Mouse (Mus musculus) small intestine, adult 2 months (tissue): ENCODE measurements around the gene Pmp22. TPM values are rescaled to one million over a fixed set of nuclear protein-coding genes. Genes with fewer than 3 reads are reported as not detected.

ENCODE experiments used
- H3K27ac ChIP-seq: fragments of 200-500 bp; 2 replicates; pipeline ENCODE4 v1.5.1; 2012; ENCODE audit warnings: low read depth, low read length, control low read depth, inconsistent platforms; ENCODE audit not compliant: insufficient read depth
- H3K27me3 ChIP-seq: fragments of 200-500 bp; 2 replicates; pipeline ENCODE4 v1.6.1; 2012; ENCODE audit warnings: mild to moderate bottlenecking, moderate library complexity, low read length, inconsistent platforms; ENCODE audit not compliant: control insufficient read depth, insufficient read depth
- H3K36me3 ChIP-seq: fragments of 200-500 bp; 2 replicates; pipeline ENCODE4 v1.6.1; 2012; ENCODE audit warnings: mild to moderate bottlenecking, low read length, control low read depth, inconsistent platforms; ENCODE audit not compliant: control insufficient read depth, insufficient read depth
- H3K4me1 ChIP-seq: fragments of 200-500 bp; 2 replicates; pipeline ENCODE4 v1.6.1; 2012; ENCODE audit warnings: low read length, inconsistent platforms, mixed read lengths; ENCODE audit not compliant: control insufficient read depth, insufficient read depth, insufficient read length
- H3K4me3 ChIP-seq: fragments of 200-500 bp; 2 replicates; pipeline ENCODE4 v1.5.1; 2012; ENCODE audit warnings: low read depth, mild to moderate bottlenecking, control low read depth, inconsistent platforms, low read length, moderate library complexity
- CTCF ChIP-seq: fragments of 200-500 bp; IDR thresholded peaks from 2 replicates; pipeline ENCODE4 v1.5.1; 2012; ENCODE audit warnings: low read depth, mild to moderate bottlenecking, control low read depth, inconsistent platforms, low read length, moderate library complexity, mixed read lengths; ENCODE audit not compliant: insufficient replicate concordance, insufficient read length; ENCODE audit errors: extremely low read depth
- POLR2A ChIP-seq: fragments of 200-500 bp; IDR thresholded peaks from 2 replicates; pipeline ENCODE4 v1.6.1; 2012; ENCODE audit warnings: low read depth, mild to moderate bottlenecking, control low read depth, inconsistent platforms, low read length, moderate library complexity
- WGBS: fragments of 180-500 bp; shearing (Covaris S2); methylation state at CpG from one replicate; pipeline ENCODE4 v1.1.7; 2018; 5-methylcytosine and 5-hydroxymethylcytosine counted together
- polyA plus RNA-seq: library from polyadenylated mRNA; depleted of rRNA; stranded (reverse); fragments of >200 nt; gene quantifications from 2 replicates; pipeline ENCODE4 v1.2.3, GENCODE M21; 2012; rRNA removed

The Pmp22 gene
- polyA plus RNA-seq, 1 experiment = 1,148 TPM

DNA sequence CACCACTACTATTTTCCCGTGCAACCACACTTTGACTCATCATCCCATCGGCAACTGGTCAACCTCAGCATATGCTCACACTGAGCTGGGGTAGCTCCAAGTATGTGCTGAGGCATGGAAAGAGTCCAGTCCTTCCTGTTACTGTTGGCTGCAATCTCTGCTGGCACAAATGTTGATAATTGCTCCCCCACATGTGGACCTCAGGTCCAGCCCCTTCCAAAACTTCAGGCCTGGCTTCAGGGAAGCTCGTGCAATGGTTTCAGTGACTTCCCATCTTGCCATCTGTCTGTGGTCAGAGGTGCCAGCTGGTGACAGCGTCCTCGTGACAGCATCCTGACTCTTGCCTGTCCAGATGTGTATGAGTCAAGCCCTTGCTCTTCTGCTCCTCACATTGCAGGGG is 44.8 kb downstream of the Pmp22 start:
- Histone ChIP-seq H3K27me3 (no peaks in the 10 kb centered on the region), H3K4me3 (no peak overlapping the region), H3K36me3 (no peaks in the 10 kb centered on the region), H3K27ac (no peak overlapping the region), H3K4me1 (no peaks in the 10 kb centered on the region)
- TF ChIP-seq CTCF (no peak), POLR2A (no peak)
- 72% methylated on average over 5 of the region's 5 CpGs for WGBS

DNA sequence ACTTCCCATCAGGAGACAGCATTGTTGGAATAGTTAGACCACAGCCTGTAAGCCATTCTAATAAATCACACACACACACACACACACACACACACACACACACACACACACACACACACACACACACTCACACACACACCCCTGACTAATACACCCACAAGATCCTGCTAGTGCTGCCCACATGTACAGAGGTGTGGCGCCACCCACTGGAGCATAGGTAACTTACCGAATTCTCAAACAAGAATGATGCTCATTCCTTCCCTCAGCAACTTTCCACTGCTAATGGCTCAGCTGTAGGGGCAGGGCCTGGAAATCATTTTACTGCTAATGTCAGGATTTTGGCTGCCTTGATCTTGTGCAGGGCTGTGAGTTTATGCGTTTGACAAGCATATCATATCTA is 46.5 kb downstream of the Pmp22 start:
- Histone ChIP-seq H3K27ac (no peak overlapping the region), H3K4me1 (no peaks in the 10 kb centered on the region), H3K27me3 (no peaks in the 10 kb centered on the region), H3K36me3 (no peaks in the 10 kb centered on the region), H3K4me3 (no peak overlapping the region)
- 49% methylated on average over 3 of the region's 3 CpGs for WGBS
- no peak for TF ChIP-seq POLR2A
- no peak for TF ChIP-seq CTCF

DNA sequence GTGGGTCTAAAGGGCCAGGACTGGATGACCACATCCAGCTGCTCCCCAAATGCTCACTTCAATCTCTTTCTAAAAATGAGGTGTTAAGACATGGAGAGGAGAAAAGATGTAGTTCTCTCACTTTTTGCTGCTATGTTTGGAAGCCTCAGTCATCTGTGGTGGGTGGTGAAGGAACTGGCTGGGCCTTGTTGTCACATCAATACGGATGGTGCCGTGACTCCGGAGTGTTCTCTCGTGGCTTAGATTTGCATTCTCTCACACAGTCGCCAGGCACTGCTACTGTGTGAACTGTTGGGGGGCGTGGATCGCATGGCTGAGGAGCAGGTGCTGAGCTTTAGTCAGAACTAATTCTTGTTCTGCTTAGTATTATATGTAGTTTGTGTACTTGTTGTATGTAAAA is 47.6 kb downstream of the Pmp22 start:
- Histone ChIP-seq H3K4me3 (no peak overlapping the region), H3K27me3 (no peaks in the 10 kb centered on the region), H3K27ac (no peak overlapping the region), H3K4me1 (no peaks in the 10 kb centered on the region), H3K36me3 (no peaks in the 10 kb centered on the region)
- 73% methylated on average over 7 of the region's 7 CpGs for WGBS
- TF ChIP-seq POLR2A (no peak), CTCF (no peak)

DNA sequence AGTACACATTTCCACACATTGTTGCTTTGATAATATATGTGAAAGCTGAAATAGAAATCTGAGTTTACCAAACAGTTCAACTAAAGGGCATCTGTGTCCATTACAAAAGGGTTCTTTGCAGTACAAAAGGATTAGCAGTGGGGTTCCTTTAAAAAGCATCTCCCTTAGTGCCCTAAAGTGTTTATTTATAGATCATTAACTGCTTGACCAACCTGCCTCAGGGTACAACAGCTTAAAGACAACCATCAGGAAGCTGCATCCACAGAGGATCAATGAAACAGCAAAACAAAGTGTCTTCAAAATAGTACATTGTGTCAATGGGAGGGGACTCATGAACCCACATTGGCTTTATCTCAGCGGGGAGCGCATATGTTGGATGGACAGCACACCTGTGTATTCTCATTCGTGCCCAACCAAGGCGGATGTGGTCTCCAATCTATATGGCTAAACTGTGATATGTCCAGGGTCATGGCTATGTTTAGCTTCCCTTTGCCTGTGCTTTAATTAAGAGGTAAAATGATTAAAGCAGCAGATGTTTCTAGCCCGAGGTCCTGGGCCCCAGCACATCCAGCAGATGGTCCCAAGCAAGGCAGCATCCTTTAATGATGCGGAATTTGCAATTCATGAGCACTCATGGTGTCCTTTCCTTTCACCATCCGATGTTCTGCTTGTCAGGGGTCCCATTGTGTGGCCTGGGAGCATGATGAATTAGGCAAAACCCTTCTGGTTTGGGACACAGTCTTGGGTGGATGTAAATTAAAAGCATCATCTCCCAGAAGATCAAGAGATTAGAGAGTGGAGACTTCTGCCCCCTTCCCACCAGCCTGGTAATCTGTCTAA is 51.7 kb downstream of the Pmp22 start:
- no peak overlapping the region for H3K4me3 ChIP-seq
- no peaks in the 10 kb centered on the region for H3K36me3 ChIP-seq
- H3K27me3 ChIP-seq = no peaks in the 10 kb centered on the region
- H3K27ac ChIP-seq = no peak overlapping the region
- TF ChIP-seq CTCF (no peak), POLR2A (no peak)
- no peaks in the 10 kb centered on the region for H3K4me1 ChIP-seq
- 72% methylated on average over 7 of the region's 7 CpGs for WGBS

DNA sequence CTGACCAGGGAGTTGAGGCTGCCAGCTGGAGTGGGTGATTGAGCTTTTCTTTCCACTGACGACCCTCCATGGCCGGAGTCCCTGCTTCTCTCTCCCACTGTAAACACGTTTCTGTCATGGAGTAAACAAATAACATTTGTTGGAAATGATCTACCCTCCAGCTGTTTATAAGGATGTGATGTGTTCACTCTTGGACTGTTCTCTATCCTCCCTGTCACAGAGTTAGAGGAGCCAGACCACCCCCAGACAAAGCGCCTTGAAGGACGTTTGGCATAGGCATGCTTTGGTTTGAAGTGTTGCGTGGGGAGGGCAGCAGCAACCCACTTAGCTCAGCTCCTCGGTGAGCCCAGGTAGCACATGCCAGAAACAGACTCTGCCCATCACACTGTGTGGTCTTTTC is 60.0 kb downstream of the Pmp22 start:
- Histone ChIP-seq H3K4me1 (no peaks in the 10 kb centered on the region), H3K4me3 (no peak overlapping the region), H3K27me3 (no peaks in the 10 kb centered on the region), H3K36me3 (no peaks in the 10 kb centered on the region), H3K27ac (no peak overlapping the region)
- TF ChIP-seq POLR2A (no peak), CTCF (no peak)
- 78% methylated on average over 7 of the region's 7 CpGs for WGBS

DNA sequence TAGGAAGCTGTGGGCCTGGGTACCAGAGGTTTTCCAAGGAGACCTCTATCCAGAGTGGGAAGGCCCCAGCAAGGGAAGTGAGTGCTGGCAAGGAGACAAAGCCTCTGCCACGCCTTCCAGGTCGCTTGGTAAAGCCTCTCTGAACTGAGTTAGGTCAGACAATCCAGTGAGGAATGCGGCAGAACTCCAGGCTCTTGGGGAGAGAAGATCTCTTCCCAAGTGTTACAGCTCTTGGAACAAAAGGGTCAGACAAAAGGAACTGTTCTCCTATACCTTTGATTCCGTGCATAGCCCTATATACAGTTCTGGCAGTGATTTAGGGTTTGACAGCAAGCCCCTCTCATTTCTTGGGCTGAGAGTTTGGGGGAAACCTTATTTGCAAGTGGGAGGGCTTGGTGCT is 69.3 kb downstream of the Pmp22 start:
- Histone ChIP-seq H3K36me3 (no peaks in the 10 kb centered on the region), H3K4me3 (no peak overlapping the region), H3K27me3 (no peaks in the 10 kb centered on the region), H3K27ac (no peak overlapping the region), H3K4me1 (no peaks in the 10 kb centered on the region)
- WGBS = 50% methylated on average over 4 of the region's 4 CpGs
- TF ChIP-seq CTCF (no peak), POLR2A (no peak)

DNA sequence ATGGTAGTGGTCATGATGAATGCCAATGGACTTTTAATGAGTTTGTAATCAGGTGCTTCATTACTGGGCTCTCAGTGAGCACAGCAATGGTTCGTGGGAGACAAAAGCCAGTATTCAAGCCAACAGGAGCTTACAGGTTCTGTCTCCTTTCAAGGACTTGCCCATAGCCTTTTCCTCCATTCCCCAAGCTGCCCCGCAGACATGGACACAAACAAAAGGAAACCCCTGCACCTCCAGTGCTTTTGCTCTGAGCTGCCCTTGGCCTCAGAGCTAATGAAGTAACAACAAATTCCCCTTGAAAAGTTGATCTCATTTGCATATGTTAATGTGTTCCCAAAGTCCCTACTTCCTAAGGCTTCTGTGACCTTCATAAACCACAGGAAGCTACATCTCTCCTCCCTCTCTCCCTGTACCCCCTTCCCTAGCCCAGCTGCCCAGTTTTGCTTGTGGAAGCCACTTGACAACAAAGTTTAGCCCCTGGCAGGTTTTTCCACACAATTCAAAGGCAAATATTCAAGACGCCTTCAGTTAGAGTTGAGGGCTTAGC is 73.3 kb downstream of the Pmp22 start:
- no peak overlapping the region for H3K4me3 ChIP-seq
- WGBS = 74% methylated on average over 3 of the region's 3 CpGs
- no peak overlapping the region for H3K27ac ChIP-seq
- H3K36me3 ChIP-seq = no peaks in the 10 kb centered on the region
- TF ChIP-seq CTCF (no peak), POLR2A (no peak)
- no peaks in the 10 kb centered on the region for H3K27me3 ChIP-seq
- no peaks in the 10 kb centered on the region for H3K4me1 ChIP-seq

Other genes starting within 250 kb of the Pmp22 start
- gene Tvp23b, start 249.5 kb upstream of the Pmp22 start, polyA plus RNA-seq = 3.3 and 5.5 TPM in 2 replicates
- gene Cdrt4, start 177.8 kb upstream of the Pmp22 start, polyA plus RNA-seq = not detected in 2 replicates
- gene Tekt3, start 67.3 kb upstream of the Pmp22 start, polyA plus RNA-seq = not detected in 2 replicates